ENCODE assay signal across 14 mouse cellular contexts in the genomic region with DNA sequence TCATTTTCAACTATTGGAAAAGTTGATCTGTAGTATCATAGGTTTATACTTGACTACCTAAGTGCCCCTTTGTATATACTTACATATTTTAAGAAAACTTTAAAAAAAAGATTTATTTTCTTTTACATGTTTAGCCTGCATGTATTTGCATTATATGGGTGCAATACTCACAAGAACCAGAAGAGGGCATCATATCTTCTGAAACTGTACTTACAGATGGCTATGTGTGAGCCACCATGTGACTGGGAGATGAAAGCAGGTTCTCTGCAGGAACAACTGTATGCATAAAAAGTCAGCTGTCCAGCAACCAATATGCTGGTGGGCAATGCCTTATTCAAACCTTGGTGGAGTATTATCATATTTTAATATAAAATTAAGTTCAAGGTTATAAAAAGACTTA.
A peak's percentile ranks its signal among the peaks of the same experiment; 100 is the strongest.
DNase-seq lines count a peak whose midpoint lies in the region; ATAC-seq and TF ChIP-seq lines count a peak whose summit lies in the region.
"Had no signal": no experiment of that assay in that cellular context is flagged by ENCODE, and none has a peak within 500 bp of the region (broad histone marks: within the 10 kb centered on the region; RNA-seq: fewer than 3 reads in every experiment).

No protein-coding gene starts in this region.

- no peak for ATAC-seq in kidney, embryonic 14.5 days (ENCODE audit: low FRiP score, low TSS enrichment)
- no peak for ATAC-seq in midbrain, postnatal 0 days (ENCODE audit: low FRiP score)
- ATAC-seq in midbrain, embryonic 15.5 days (replicated peaks) = no peak
- ATAC-seq in megakaryocyte progenitor cell, adult 5-6 weeks (replicated peaks; ENCODE audit: poor library complexity) = no peak

- no peak overlapping the region for H3K27ac ChIP-seq in kidney, adult 2 months (ENCODE audit: insufficient read depth, low read depth, low read length)
- H3K27ac ChIP-seq in kidney, embryonic 14.5 days (ENCODE audit: low read depth, low read length) = no peak overlapping the region
- no peak overlapping the region for H3K27ac ChIP-seq in midbrain, postnatal 0 days (ENCODE audit: low read depth, low read length)
- H3K27ac ChIP-seq in midbrain, embryonic 15.5 days = no peak overlapping the region
- H3K27ac ChIP-seq: hindbrain, embryonic 13.5 days had no signal

- no peak overlapping the region for H3K4me3 ChIP-seq in kidney, adult 2 months (ENCODE audit: insufficient read depth, low read depth, low read length)
- H3K4me3 ChIP-seq in kidney, embryonic 14.5 days (ENCODE audit: low read length) = no peak overlapping the region
- H3K4me3 ChIP-seq in midbrain, postnatal 0 days (ENCODE audit: low read depth, low read length) = no peak overlapping the region
- no peak overlapping the region for H3K4me3 ChIP-seq in midbrain, embryonic 15.5 days
- H3K4me3 ChIP-seq: heart, embryonic 12.5 days; hindbrain, embryonic 13.5 days had no signal

- TF ChIP-seq POLR2A in kidney, adult 2 months (IDR thresholded peaks at IDR 0.05; ENCODE audit: low read depth, low read length) = no peak

- no peaks in the 10 kb centered on the region for H3K4me1 ChIP-seq in kidney, adult 2 months (ENCODE audit: control insufficient read depth, insufficient read depth, low read length)
- no peaks in the 10 kb centered on the region for H3K4me1 ChIP-seq in kidney, embryonic 14.5 days (ENCODE audit: control insufficient read depth, insufficient read depth, low read length)
- no peaks in the 10 kb centered on the region for H3K4me1 ChIP-seq in midbrain, postnatal 0 days (ENCODE audit: insufficient read depth, low read length)
- no peaks in the 10 kb centered on the region for H3K4me1 ChIP-seq in midbrain, embryonic 15.5 days
- H3K4me1 ChIP-seq: heart, embryonic 12.5 days; hindbrain, embryonic 13.5 days had no signal

- no peaks in the 10 kb centered on the region for H3K36me3 ChIP-seq in kidney, adult 2 months (ENCODE audit: control insufficient read depth, insufficient read depth, low read length)
- no peaks in the 10 kb centered on the region for H3K36me3 ChIP-seq in kidney, embryonic 14.5 days (ENCODE audit: control insufficient read depth, insufficient read depth, low read length)
- no peaks in the 10 kb centered on the region for H3K36me3 ChIP-seq in midbrain, postnatal 0 days (ENCODE audit: insufficient read depth, low read length)
- no peaks in the 10 kb centered on the region for H3K36me3 ChIP-seq in midbrain, embryonic 15.5 days (replicated peaks)
- H3K36me3 ChIP-seq: heart, embryonic 12.5 days; hindbrain, embryonic 13.5 days had no signal

- H3K9ac ChIP-seq in kidney, embryonic 14.5 days (ENCODE audit: low read depth, low read length) = no peak overlapping the region
- no peak overlapping the region for H3K9ac ChIP-seq in midbrain, postnatal 0 days (replicated peaks; ENCODE audit: low read length, poor library complexity, severe bottlenecking)
- H3K9ac ChIP-seq in midbrain, embryonic 15.5 days = no peak overlapping the region
- H3K9ac ChIP-seq: heart, embryonic 12.5 days; hindbrain, embryonic 13.5 days had no signal

- no peak; the same call in 1 of the 2 replicates for TF ChIP-seq CTCF in kidney, adult 2 months (conservative IDR thresholded peaks at IDR 0.05; ENCODE audit: insufficient read depth, insufficient read length, low read depth, low read length)
- peak; percentile 64 for TF ChIP-seq CTCF in midbrain, postnatal 0 days (IDR thresholded peaks at IDR 0.05)

- no peaks in the 10 kb centered on the region for H3K27me3 ChIP-seq in kidney, adult 2 months (replicated peaks; ENCODE audit: control insufficient read depth, insufficient read depth, low read length)
- no peaks in the 10 kb centered on the region for H3K27me3 ChIP-seq in kidney, embryonic 14.5 days (ENCODE audit: control insufficient read depth, insufficient read depth, low read length)
- no peaks in the 10 kb centered on the region for H3K27me3 ChIP-seq in midbrain, postnatal 0 days (ENCODE audit: insufficient read depth, low read length)
- no peaks in the 10 kb centered on the region for H3K27me3 ChIP-seq in midbrain, embryonic 15.5 days (replicated peaks)
- H3K27me3 ChIP-seq: heart, embryonic 12.5 days; hindbrain, embryonic 13.5 days had no signal

- no peaks in the 10 kb centered on the region for H3K9me3 ChIP-seq in kidney, embryonic 14.5 days (ENCODE audit: control insufficient read depth, low read length)
- H3K9me3 ChIP-seq in midbrain, postnatal 0 days (ENCODE audit: low read length) = no peaks in the 10 kb centered on the region
- H3K9me3 ChIP-seq in midbrain, embryonic 15.5 days = no peaks in the 10 kb centered on the region
- H3K9me3 ChIP-seq: heart, embryonic 12.5 days; hindbrain, embryonic 13.5 days had no signal

- H3K4me2 ChIP-seq in kidney, embryonic 14.5 days (replicated peaks; ENCODE audit: low read depth, low read length) = no peak overlapping the region
- no peak overlapping the region for H3K4me2 ChIP-seq in midbrain, postnatal 0 days (ENCODE audit: low read depth, low read length, poor library complexity, severe bottlenecking)
- H3K4me2 ChIP-seq in midbrain, embryonic 15.5 days = no peak overlapping the region
- H3K4me2 ChIP-seq: heart, embryonic 12.5 days; hindbrain, embryonic 13.5 days had no signal

- DNase-seq in cerebellum, postnatal 10 days = peak; percentile 23 to 54
- DNase-seq in cerebellum, adult 9-10 months = no peak
- peak; percentile 9 for DNase-seq in kidney, adult 2 months
- DNase-seq in midbrain, postnatal 0 days (ENCODE audit: low spot score) = peak; percentile 10
- no peak for DNase-seq in thymus, postnatal 36 days
- DNase-seq: adrenal gland, postnatal 14 days; kidney, postnatal 10 days; lung, postnatal 14 days; right cerebral cortex, adult 18-20 months had no signal

Comparison
In these comparisons a context has a peak if more than half of its experiments do, and no peak if none do; other contexts are left out.
1. DNase-seq: peak in cerebellum, postnatal 10 days (2 of 2), kidney, adult 2 months (single experiment) and midbrain, postnatal 0 days (single experiment); none in cerebellum, adult 9-10 months (single experiment) and thymus, postnatal 36 days (0 of 2).